Mouse (Mus musculus) spleen, postnatal 4 days (tissue): ENCODE measurements around the gene Tiparp.

ENCODE experiments used
- DNase-seq, 2 experiments: peaks; one replicate each; pipeline ENCODE4 v3.0.0; 2022; ENCODE audit warnings: low spot score in 2 of 2

The Tiparp gene

DNA sequence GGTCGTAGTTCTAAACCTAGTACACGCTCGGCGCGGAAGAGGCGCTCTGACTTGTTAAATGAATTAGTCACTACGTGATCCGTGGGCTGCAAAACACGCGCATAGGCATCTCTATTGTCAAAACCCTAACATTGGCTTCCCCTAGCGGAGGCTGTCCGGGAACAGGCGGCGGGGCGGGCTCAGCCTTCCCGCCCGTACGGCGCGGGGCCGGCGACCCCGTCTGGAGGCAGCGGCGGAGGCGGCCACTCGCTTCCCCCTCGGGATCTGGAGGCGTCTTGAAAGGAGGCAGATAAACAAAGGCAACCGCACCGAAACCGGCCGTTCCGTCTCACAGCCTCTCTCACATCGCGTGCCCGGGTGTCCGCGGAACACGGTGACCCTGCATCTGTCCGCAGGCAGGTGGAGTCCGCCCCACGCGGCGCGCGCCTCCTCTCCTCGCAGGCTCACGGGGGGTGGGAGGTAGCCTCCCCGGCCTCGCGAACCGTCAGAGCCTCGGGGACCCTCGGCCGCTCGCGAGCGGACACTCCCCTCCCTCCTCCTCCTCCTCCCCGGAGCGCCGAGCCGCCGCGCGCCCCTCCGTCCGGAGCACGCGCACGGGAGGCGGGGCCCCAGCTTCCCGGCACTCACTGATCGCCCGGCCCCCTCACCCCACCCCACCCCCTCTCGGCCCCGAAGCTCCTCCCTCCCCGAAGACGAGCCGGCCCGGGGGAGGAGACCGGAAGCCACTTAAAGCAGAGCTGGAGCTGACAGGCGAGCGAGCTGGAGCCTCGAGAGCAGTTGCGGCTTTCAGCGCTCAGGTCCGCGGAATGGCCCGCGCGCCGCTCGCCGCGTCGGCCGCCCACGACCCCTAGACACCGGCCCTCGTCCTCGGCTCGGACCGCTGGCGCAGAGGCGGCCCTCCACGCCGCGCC lies at the start of gene Tiparp:
Tiparp (plus strand) TSS at position 720 of the 911 bp plus-strand sequence.
- peak; percentile 88 to 92 for DNase-seq

DNA sequence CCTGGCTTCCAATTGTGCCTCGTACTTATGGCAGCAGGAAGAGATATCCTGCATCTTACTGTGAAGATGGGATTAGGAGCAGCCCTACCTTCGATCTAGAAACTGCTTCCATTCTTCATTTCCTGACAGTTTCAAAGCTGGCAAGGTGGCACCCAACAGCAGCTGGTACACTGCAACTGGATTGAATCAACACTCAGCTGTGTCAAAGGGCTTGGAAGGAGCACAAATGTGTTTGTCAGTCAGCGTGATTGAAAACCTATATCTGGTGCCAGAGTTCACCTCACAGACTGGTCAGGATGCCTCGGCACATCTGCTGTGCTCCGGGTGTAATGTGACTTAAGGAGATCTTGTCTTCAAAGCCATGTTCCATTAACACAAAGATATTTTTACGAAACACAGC lies 47.5 kb upstream of the Tiparp start:
- DNase-seq, result no peak

DNA sequence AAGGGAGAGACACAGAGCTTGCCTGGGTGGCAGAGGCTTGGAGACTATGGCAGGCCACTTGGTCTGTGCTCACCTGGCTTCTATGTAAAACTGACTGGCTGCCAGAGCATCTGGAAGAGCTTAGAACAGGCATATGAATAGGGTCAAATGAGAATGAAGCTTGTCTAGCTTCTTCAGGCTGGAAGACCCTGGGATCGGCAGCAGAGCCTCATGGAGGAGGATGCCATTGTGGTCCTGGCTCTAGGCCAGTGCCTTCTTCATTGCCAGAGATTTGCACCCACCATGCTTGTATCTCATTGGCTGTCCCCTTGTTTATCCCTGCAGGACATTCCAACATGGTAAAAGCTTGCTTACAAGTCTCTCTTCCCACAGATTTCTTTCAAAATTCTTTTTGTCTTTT lies 45.9 kb upstream of the Tiparp start:
- no peak for DNase-seq

DNA sequence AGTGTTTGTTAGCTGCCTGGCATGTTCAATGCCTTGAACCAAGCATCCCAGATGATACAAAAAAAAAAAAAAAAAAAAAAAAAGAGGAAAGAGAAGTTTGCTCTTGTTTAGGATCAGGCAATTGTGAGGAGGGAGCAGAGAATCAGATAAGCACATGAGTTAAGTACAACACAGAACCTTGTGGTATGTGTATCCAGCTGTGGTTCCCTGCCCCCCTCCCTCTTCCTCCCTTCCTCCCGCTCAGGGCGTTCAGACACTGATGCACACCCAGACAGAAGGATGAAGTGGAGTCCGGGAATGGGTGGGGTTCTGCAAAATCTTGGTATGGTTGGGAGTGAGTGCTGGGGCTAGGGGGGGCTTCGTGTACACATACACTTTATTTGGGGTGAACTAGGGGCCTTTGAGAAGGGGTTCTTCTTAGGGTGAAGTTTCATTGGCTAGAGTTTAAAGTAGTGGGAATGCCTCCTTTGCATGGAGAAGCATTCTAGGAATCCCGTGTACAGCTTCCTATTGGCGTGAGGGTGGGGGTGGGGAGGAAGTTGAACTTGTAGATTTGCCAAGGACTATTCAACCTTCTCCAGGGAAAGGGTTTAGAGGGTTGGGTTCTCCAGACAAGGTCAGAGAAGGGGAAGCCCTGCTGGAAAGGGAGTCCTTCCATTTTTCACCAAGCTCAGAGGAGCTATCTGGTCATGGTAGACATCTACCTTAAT lies 45.4 kb upstream of the Tiparp start:
- DNase-seq, result no peak

DNA sequence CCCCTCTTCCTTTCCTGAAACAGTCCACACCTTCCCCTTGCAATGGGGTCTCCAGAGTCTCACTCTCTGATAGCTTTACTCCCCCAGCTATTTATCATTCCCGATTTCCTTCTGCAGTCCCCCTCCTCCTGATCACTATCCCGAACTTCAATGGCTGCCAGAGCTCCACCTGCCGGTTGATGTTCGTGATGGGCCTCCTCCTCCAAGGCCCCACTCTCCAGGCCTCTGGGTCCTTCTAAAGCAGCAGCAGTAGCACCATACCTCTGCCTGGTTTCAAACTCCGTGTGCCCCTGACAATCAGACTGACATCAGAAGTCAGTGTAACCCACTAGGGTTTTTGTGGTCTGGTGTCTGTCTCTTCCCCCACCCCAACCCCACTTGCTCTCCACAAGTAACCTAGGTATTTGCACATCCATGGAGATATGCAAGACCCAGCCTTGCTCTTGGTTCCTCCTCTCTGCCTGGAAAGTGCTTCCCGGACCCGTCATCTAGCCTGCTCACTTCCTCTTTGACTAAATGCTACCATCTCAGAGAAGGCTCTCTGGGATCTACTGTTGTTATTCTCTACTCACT lies 44.0 kb upstream of the Tiparp start:
- no peak for DNase-seq

DNA sequence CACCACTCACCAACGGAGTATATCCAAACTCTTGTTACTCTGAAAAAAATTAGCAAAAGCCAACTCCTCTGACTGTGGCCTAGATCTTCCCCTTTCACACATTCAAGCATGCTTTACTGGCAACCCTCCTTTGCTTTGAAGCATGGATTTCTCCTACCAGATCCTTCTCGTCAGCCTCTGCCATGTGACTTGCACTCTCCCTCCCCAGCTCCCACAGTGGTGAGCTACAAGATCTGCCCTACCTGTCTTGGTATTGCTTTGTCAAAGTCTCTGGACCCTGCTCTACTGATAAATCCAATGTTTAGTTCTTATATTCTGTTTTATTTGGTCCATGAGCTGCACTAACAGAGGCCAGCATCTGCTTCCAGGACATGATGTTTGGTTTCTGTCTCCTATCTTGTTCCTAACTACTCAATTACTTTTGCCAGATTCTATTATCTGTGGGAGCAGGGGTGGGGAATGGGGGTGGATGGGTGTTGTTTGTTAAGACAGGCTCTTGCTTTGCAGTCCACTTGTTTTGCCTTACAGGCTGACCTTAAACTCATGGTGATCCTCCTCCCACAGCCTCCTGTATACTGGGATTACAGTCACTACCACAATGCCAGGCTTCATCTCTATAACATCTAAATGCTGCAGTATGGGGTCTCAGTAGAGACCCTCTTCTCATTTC lies 40.7 kb upstream of the Tiparp start:
- no peak for DNase-seq

DNA sequence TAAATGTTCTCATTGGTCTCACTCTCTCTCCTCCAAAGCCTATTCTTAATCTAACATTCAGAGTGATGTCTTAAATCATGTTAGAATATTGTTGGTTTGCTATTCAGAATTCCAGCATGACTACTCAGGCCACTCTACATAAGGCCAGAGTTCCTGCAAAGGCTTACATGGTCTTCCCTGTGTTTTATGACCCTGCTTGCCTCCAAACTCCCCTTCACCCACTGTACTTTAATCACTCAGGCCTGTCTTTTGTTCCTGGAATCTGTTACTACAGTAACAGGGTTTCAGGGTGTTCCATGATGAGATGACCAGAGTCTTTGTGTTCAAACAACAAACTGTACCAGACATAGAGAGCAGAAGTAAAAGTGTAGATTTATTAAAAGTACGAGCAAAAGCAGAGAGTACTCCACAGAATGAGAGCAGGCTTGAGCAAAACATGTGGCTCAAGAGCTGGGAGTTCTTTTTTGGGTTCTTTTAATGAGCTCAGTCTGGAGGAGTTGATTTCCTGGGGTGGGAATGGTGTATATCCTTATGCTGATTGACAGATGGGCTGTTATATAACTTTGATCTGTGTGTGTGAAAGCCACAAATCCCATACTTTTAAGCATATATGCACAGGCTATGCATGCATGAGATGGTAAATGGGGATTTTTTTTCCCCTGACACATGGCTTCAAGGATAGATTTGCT lies 39.5 kb upstream of the Tiparp start:
- no peak for DNase-seq

DNA sequence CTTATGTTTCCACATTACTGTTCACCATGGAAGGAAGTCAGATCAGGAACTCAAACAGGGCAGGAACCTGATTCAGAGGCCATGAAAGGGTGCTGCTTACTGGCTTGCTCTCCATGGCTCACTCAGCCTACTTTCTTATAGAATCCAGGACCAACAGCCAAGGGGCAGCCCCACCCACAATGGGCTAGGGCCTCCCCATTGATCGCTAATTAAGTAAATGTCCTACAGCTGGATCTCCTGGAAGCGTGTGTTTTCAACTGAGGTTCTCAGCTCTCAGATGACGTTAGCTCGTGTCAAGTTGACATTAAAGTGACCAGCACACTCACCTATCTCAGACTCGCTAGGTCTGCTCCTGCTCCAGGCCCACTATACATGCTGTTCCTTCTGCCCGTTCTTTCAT lies 38.6 kb upstream of the Tiparp start:
- DNase-seq, result no peak

DNA sequence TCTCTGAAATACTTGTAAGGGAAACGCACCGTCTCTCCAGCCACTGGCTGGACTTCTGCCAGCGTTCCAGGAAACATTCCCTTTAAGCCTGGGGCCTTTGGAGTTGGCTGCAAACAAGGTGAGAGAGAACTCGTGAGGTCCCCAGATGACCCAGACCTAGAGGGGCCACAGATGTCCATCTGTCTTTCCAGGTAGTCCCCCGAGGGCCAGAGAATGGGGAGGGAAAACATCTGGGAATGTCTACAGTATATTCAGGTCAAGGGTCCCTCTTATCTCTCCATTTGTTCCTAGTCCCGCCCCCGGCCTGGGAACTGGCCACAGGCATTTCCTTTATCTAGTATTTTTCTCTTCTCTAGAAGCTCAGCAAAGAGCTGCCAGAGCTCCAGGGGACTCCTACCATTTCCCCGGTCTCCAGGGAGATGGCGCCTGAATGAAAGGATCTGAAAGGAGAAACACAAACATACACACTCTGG lies 33.9 kb upstream of the Tiparp start:
- no peak for DNase-seq

DNA sequence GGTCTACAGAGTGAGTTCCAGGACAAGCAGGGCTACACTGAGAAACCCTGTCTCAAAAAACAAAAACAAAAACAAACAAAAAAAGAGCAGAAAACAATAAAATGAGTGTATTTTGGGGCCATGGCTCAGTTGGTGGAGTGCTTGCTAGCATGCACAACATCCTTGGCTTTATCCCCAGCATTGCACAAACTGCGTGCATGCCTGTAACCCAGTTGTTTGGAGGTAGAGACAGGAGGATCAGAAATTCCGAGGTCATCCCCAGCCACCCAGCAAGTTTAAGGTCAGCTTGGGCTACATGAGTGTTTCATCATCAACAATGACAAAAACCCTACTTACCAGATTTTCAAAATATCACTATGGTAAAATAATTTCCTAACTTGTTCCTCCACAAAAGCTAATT lies 20.4 kb upstream of the Tiparp start:
- no peak for DNase-seq

DNA sequence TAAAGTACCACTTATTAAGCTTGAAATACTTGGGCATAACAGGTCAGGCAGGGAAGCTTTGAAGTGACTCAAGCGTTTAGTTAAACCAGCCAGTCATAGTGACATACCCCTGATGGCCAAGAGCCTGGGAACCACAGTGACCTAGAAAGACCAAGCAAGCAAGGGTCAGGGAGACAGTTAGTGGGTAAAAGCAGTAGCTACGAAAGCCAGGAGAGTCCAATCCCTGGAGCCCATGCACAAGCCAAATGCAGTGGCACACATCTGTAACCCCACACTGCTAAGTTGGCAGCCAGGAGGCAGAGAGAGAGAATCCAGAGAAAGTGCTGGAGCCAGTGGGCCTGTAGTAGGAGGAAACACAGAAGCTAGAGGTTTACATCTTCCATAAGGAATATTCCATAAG lies 17.6 kb upstream of the Tiparp start:
- no peak for DNase-seq

DNA sequence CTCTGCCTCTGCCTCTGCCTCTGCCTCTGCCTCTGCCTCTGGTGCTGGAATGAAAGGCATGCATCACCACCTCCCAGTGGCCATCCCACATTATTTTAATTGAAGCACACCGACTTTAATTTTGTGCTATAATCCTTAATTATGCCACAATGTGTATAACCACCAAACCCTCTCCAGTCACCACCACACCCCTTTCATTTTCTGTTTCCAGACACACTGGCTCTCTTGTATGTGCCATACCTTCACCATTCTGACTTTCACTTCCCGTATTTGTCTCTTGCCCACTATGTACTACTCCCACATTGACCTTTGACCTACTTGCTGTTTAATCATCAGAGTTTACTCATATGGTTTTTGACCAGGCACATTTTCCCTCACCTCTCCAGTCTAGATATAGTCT lies 12.5 kb upstream of the Tiparp start:
- DNase-seq, result no peak

DNA sequence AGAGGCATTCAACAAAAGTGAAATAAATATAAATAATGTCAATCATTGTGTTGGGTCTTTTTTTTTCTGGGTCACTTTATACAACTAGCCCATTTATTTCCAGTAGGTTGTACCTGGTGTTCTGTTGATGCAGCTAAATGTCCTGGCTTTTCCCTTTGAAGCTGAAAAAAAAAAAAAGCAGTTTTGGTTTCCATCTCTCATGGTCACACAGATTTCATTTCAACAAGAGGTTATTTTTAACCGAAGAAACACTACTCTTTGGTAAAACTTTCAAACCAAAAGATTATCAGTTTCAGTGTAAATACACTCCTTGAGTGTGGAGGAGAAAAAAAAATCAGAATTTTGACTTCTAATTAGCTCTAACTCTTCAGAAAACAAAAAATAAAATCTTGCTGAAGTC lies 11.7 kb upstream of the Tiparp start:
- DNase-seq, result no peak

DNA sequence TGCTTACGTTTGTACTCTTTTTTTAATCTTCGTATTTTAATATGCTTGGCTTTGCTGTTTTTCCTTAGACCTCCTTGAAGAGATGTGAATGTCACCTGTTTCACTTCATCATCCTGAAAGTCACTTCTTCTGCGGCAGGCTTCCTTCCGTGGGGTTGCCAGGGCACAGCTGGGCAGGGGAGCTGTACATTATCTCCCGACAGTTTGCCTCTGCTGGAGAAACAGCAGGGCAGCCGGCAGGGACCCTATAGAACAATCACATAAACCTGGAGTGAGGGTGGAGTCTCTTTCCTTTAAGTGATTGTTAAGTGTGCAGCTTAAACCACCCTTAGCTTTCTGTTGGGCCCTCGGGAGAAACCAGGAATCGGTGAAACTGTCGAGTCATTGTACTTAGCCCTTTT lies 11.1 kb upstream of the Tiparp start:
- no peak for DNase-seq

DNA sequence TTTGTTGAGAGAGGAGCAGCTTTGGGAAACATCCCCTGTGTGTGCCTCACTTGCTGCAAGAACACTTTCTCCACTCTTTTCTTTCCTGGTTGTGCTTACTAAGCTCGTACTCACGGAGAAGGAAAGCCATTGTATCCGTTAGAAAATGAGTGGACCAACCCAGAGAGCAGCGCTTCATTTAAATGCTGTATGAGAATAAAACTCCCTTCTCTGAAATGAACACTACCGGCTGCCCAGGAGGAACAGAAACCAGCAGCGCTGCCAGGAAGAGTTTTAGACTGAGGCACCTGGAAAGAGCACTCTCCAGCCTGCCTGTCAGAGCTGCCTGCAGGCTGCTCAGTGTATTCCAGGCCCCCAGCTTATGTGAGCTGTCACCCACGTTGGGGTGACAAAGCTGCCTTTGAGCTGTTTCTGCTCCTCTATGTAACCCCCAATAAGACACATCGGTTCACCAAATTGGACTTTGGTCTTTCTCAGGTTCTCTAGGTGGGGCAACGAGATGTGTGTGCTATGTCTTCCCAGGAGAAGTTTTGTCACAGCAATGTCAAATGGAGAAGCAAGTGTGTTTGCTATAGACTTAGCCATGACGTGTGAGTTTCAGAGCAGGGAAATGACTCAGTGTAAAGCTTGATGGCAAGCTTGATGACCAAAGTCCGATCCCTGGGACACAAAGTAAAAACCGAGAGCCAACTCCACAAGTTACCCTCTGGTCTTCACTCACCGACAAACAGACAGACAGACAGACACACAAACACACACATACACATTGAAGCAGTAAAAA lies 10.3 kb upstream of the Tiparp start:
- peak in 1 of 2 experiments; percentile 64 for DNase-seq

DNA sequence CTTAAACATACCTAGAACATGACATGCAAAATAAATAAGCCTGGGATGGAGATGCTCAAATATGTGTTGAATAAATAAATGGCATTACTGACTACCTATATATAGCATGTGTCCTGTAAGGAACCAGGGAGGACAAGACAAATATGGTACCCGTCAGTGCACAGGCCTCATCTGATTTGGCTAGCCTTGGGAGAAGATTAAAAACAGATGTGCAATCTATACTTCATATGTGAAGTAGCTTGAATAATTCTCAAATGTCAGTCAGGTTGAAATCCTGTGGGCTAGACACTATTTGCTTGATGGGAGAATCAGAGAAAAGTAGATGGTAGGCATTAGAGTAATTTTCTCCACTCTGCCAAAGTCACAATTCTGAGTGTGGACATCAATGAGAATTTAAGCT lies 6.8 kb upstream of the Tiparp start:
- DNase-seq, result no peak

DNA sequence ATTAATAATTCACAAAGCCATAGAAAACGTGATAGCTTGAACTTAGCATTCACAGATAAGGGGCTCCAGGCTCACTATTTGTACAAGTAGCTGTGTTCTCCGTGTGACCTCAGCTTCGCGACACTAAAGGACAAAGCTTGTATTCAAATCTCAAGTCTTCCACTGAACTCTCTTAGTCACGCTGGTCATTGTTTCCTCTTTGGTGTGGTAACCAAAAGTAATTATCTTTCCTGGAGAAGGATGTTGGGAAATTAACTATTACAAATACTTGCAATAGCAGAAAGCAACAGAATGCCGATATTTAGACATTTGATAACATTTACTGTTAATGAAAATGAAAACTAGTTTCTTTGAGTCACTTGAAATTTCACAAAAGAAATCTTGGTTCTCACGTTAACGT lies 4.8 kb upstream of the Tiparp start:
- no peak for DNase-seq

DNA sequence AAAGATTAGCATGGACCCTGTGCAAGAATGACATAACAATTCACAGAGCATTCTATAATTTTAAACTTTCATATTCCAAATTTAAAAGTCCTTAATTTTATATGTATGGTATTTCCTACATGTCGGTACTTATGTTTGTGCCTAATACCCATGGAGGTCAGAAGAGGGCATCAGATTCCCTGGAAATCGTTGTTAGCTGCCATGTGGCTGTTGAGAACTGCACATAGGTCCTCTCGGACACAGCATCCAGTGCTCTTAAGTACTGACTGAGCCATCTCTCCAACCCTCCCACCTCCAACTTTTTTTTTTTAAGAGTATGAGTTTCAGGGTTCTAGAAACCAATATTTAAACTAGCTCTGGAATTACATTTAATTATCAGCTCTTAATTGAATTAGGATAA lies 2.5 kb upstream of the Tiparp start:
- DNase-seq, result no peak

DNA sequence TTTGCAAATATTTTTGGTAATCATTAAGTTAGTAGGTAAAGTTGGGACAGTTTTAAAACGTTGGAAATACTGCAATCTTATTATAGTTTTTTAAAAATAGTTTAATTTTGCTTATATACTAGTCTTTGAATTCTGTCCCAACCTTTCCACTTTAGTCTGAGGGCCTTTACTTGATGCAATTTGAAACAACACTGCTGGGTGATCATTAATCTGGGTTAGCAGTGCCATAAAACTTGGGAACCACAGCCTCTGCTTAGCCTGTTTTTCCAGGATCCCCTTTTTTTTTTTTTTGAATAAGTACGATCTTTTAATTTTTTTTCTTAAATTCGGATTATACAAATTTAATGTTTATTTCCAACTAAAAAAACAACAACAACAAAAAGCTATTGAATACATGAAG lies 1.0 kb upstream of the Tiparp start:
- DNase-seq, result no peak

DNA sequence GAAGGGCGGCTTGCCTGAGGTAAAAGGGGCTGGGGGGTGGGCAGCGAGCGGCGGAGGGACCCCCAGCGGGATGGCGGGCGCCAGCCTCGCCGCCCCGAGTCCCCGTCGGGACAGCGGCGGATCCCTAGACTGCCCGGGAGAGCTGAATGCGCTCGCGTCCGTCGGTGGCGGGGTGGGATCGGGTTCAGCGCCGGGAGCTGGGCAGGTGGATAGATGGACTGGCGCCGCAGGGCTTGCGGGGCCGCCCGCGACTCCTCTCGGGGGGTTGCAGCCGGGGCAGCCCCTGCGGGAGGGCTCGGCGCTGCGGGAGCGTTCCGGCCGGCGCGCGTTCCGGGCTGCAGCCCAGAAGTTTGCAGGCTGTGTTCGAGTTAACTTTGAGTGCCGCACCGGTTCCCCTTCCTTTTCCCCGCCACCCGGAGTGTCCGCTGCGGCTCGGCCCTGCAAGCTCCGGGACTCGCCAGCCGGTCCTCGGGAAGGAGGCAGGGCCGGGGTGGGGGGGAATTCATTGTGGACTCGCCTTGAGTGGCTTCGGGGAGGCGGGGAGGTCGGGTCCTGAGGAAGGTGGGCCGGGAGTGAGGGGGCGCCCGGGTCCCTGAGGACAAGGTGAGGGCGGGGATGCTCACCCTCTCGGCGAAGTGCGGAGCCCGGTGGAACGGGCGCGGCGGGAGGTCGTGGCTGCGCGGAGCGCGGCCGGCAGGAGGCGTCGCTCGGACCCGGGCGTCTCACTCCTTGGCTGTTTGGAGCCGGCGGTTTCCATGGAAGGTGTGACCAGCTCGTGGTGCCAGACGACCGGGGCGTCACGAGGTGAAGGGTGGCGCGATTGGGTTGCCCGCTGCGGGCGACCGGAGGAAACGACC lies 632 bp downstream of the Tiparp start:
- DNase-seq, result peak; percentile 57 to 81
